Mouse (Mus musculus) G1E (cell line): ENCODE results near the gene Slc44a1.

Experiments
- CTCF ChIP-seq: IDR thresholded peaks from 2 replicates; pipeline ENCODE4 v1.5.1; 2012; ENCODE audit warnings: low read depth, low read length, inconsistent platforms, mixed read lengths
- GATA1 ChIP-seq: IDR thresholded peaks from 2 replicates; pipeline ENCODE4 v1.6.1; 2012; ENCODE audit warnings: borderline replicate concordance, low read length, inconsistent platforms, mixed read lengths
- GATA2 ChIP-seq: IDR thresholded peaks from 2 replicates; pipeline ENCODE4 v1.6.1; 2012; ENCODE audit warnings: low read depth, low read length, inconsistent platforms, borderline replicate concordance
- POLR2AphosphoS5 ChIP-seq: IDR thresholded peaks from 2 replicates; pipeline ENCODE4 v1.6.1; 2012; ENCODE audit warnings: low read depth, low read length, inconsistent platforms; ENCODE audit not compliant: insufficient replicate concordance
- TAL1 ChIP-seq: conservative IDR thresholded peaks from 2 replicates; pipeline ENCODE4 v1.6.1; 2012; ENCODE audit warnings: low read depth, low read length, inconsistent platforms, mixed read lengths

GRCm38 (mm10) chr4:53440010-53440815, at the start of gene Slc44a1:
- TF ChIP-seq GATA1 (no peak), CTCF (no peak), TAL1 (no peak), GATA2 (no peak), POLR2AphosphoS5 (no peak)
